Mouse (Mus musculus) heart, postnatal 0 days (tissue): ENCODE measurements around the gene Erp44.

Experiments used
- CTCF ChIP-seq: IDR thresholded peaks from 2 replicates; pipeline ENCODE4 v1.5.1; 2016; ENCODE audit warnings: antibody characterized with exemption, control low read depth, low read depth
- EP300 ChIP-seq: IDR thresholded peaks from 2 replicates; pipeline ENCODE4 v1.6.1; 2016; ENCODE audit warnings: antibody characterized with exemption, low read depth

GRCm38 (mm10) chr4:48278757-48279497 lies 431 bp downstream of the Erp44 start:
- TF ChIP-seq CTCF (no peak), EP300 (no peak)
